Mouse (Mus musculus) cerebral cortex, adult 2 months (tissue): ENCODE data around the gene Odaph.

Experiments used
- WGBS: fragments of 180-500 bp; shearing (Covaris S2); methylation state at CpG from one replicate; pipeline ENCODE4 v1.1.7; 2018; 5-methylcytosine and 5-hydroxymethylcytosine counted together

The Odaph gene

DNA sequence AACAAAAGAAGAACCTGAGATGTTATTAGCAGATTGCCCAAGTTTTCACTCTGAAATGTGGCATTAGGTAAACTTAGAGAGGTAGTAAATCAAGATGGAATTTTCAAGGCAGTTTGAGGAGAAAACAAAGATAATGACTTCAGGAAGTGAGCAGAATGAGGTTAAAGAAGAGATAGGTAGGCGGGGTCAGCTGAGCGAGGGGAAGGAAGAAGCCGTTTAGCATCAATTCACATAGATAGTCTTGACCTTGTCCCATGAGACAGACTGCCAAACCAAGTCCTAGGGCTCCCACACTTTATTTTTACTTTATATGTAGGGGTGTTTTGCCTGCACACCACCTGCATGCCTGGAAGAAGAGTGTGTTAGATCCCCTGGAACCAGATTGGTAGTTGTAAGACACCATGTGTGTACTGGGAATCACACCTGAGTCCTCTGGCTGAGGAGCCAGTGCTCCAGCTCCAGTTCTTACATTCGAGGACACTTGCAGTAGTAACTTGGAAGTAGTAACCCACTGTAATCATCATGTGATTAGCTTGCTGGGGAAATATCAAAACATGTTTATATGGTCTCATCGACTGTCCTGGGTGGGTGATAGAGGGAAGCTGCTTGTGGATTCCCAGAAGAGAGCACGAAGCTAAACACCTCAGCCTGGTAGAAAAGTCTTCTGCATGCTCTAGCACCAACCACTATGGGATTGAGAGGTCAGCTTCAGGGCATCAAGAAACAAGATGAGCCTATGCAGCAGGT lies 4.1 kb downstream of the Odaph start:
- 86% methylated on average over 6 of the region's 6 CpGs for WGBS

DNA sequence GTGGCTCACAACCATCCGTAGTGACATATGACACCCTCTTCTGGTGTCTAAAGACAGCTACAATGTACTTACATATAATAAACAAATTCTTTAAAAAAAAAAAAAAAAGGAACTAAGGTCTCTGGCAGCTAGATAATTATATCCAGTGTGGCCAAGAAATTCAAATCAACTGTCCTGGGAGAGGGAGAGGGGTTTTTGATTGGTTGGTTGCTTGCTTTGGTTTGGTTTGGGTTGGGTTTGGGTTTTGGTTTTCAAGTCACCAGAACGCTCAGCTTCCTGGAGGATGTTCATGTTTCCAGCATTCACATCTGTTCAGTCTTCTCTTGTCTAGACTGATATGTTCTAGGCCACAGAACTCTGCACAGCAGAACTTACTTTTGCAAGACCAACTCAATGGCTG lies 5.8 kb downstream of the Odaph start:
- WGBS: 83% methylated on average over 2 of the region's 2 CpGs

DNA sequence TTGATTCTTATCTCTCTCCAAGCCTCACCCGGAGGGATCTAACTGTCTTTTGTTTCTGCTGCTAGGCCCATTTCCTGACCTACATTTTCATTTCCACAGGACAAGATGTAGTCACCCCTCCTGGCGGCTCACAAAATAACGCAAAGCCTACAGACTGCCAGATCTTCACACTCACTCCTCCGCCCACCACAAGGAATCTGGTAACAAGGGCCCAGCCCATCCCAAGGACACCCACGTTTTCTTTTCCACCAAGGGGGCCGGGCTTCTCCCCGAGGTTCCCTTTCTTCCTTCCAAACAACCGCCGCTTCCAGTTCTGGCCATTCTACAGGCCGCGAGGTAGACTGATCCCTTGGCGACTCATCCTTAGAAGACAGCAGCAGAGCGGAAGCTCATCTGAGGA lies 7.3 kb downstream of the Odaph start:
- WGBS: 42% methylated on average over 13 of the region's 13 CpGs

DNA sequence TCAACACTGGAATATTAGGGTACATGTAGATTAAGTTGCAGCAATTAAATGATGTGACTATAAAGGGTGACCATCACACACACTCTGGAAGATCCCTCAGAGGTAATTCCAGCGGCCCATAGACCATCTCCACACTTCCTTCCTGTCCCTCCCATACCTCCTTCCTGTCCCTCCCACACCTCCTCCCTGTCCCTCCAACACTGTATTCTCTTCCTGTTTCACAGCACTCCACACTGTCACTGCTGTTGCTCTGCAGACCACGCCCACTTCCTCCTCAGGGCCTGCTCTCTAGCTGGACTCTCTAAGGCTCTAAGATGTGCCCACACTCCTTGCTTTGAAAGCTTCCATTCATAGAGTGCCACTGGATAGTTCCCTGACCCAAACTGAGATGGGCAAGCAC lies 13.5 kb downstream of the Odaph start:
- WGBS: 57% methylated on average over 2 of the region's 2 CpGs

DNA sequence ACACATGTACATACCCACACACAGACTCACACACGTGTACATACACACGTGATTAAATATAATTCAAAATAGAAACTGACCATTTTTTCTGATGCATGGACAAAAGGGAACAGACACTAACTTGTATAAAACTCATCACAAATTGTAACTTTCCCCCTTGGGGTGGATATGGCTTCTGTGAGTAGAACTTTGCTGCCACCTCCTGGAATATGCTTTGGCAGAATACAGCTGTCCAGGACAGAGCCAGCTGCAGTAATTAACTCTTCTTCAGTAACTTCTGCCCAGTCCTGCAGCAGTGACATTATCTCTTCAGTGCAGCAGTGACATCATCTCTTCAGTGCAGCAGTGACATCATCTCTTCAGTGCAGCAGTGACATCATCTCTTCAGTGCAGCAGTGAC lies 15.7 kb downstream of the Odaph start:
- 47% methylated on average over 2 of the region's 2 CpGs for WGBS

DNA sequence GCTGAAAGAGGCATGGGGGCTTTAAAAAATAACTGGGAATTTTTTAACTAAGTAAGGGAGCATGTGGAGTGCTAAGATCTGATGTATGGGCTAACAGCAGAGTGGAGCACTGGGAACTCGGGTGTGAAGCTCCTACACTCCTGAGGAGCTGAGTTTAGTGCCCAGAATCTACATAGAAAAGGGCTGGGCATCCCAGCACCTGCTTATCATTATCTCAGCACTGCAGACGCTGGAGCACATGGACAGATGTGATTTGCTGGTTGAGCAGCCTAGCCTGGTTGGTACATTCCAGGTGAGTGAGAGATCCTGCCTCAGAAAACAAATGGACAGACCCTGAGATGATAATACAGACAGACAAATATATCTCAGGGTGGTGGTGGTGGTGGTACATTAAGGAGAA lies 22.6 kb downstream of the Odaph start:
- WGBS: 59% methylated on average over 2 of the region's 2 CpGs

DNA sequence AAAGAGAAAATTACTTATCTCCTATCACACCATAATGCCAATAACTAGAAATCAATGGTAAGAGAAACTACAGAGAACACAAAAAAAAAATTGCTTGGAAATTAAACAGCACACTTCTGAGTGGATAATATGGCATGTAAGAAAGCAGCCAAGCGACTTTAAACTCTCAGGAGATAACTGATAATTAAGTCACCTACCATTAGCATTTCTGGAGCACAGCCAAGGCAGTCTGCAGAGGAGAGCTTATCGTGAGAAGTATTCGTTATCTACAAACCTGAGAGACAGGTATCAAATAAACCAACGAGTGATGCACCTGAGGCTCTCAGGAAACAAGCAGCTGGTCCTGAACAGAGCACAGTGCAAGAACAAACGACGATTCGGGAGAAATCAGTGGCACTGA lies 24.5 kb downstream of the Odaph start:
- 74% methylated on average over 7 of the region's 7 CpGs for WGBS

DNA sequence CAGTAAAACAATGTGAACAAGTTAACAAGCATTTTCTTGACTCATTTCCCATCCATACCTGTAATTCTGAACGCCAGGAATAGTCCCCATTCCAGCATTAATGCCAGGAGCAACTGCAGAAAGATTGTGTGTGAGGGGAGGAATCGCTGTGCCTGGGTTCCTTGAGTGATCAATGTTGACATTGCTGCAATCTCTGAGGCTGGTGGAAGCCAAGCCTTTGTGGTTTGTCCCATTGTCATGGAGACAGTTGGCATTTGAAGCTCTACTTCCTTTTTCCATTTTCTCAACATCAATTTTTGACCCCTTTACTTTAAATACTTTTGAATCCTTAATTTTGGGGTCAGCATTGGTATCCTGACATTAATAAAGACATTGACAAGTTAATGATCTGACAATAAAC lies 32.7 kb downstream of the Odaph start:
- WGBS: 73% methylated on average over 2 of the region's 2 CpGs

DNA sequence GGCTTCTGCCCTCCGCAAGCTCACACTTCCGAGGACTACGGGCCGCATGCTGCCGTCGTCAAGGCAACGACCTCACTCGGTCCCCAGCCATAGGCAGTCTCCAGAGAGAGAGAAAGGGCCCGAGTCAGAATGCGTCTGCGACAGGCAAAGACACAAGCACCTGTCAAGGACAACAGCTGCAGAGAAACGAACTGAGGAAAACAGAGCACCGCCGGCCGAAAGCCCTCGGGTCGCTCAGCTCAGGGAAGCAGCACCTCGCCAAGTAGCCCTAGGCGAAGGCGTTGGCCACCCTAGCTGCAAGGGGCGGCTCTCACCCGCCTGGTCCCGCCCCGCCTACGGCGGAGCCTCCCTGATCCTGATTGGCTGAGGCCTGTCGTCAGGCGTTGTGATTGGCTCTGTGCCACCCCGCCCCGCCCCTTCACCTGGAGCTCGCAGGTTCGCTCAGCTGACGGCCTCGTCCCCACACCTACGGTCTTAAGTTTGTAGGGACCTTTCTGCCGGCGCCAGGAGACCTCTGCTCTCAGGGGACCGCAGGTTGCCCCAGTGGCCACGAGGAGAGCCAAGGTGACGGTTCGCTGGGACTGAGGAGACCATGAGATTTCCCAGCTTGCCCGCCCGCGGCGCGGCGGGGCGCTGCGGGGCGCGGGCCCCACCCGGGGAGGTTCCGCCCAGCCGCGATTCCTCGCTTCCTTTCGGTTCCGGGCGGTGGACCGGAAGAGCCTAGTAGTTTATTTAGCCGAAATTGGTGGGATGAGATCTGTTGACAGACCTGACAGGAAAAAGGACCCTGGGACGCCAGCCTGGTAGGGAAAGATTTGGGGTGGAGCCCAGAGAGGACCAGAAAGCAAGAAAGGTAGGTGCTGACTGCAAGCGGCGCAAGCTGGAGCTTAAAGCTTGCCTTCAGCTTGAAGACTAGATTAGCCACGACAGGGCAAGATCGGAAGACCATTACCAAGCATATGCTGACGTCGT lies 55.4 kb downstream of the Odaph start:
- under 1% methylated on average over 68 of the region's 68 CpGs for WGBS

DNA sequence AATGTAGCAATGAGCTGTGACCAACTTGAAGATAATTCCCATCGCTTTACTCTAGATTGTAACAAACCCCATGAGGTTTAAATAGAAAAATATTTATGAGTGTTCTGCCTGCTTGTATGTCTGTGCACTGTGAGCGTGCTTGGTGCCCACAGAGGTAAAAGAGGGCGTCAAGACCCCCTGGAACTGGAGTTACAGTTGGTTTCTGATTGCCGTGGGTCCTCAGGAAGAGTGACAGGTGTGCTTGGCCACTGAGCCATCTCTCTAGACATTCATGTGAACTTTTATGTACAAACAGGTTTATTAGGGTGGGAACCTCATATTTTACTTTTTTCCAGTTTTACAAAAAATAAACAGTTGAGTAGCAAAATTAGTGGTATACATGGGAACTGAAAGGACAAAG lies 56.5 kb downstream of the Odaph start, which contains the start of gene Cdkl2:
Gene Cdkl2 (minus strand): TSS at position 101 of the 400 bp plus-strand sequence.
- WGBS: 59% methylated on average over 4 of the region's 4 CpGs
